Mouse (Mus musculus) heart, embryonic 11.5 days (tissue): ENCODE data around the gene Scd1. TPM values are rescaled to one million over a fixed set of nuclear protein-coding genes. Genes with fewer than 3 reads are reported as not detected.

Experiments
- ATAC-seq: fragments of 200-750 bp; cut with Nextera tagmentation; replicated peaks from 2 replicates; pipeline ENCODE4 v1.8.0; 2017; ENCODE audit warnings: moderate library complexity; ENCODE audit not compliant: insufficient number of reproducible peaks, low FRiP score, low TSS enrichment
- H3K27ac ChIP-seq: fragments of 300-500 bp; sonication (generic); 2 replicates; pipeline ENCODE4 v1.5.1; 2014; ENCODE audit warnings: mild to moderate bottlenecking, low read depth, low read length
- H3K27me3 ChIP-seq: fragments of 300-500 bp; sonication (generic); 2 replicates; pipeline ENCODE4 v1.6.1; 2014; ENCODE audit warnings: mild to moderate bottlenecking, low read length, mixed read lengths; ENCODE audit not compliant: control insufficient read depth, insufficient read depth
- H3K36me3 ChIP-seq: fragments of 300-500 bp; sonication (generic); 2 replicates; pipeline ENCODE4 v1.6.1; 2014; ENCODE audit warnings: mild to moderate bottlenecking, low read length, moderate library complexity, mixed read lengths; ENCODE audit not compliant: control insufficient read depth, insufficient read depth
- H3K4me1 ChIP-seq: fragments of 300-500 bp; sonication (generic); 2 replicates; pipeline ENCODE4 v1.6.1; 2014; ENCODE audit warnings: low read length; ENCODE audit not compliant: control insufficient read depth, insufficient read depth
- H3K4me2 ChIP-seq: fragments of 300-500 bp; sonication (generic); 2 replicates; pipeline ENCODE4 v1.6.1; 2014; ENCODE audit warnings: mild to moderate bottlenecking, moderate library complexity
- H3K4me3 ChIP-seq: fragments of 300-500 bp; sonication (generic); 2 replicates; pipeline ENCODE4 v1.5.1; 2014; ENCODE audit warnings: low read depth, low read length
- H3K9ac ChIP-seq: fragments of 300-500 bp; sonication (generic); 2 replicates; pipeline ENCODE4 v1.6.1; 2014; ENCODE audit warnings: mild to moderate bottlenecking, low read depth, low read length, moderate library complexity
- H3K9me3 ChIP-seq: fragments of 300-500 bp; sonication (generic); replicated peaks from 2 replicates; pipeline ENCODE4 v1.6.1; 2016; ENCODE audit warnings: low read length; ENCODE audit not compliant: control insufficient read depth
- WGBS: fragments of 180-500 bp; shearing (Covaris S2); extraction: QIAGEN DNeasy Blood & Tissue Kit; methylation state at CpG from one replicate; pipeline ENCODE4 v1.1.7; 2014; ENCODE audit not compliant: insufficient replicate concordance; 5-methylcytosine and 5-hydroxymethylcytosine counted together
- polyA plus RNA-seq: library from polyadenylated mRNA; unstranded; fragments of >200 nt; fragmentation: Nextera tagmentation; extraction: Ambion mirVana; gene quantifications from 2 replicates; pipeline ENCODE4 v1.2.1, GENCODE M21; 2014

Gene Scd1
- polyA plus RNA-seq, 1 experiment from 2014 or later = 2.1 TPM

- no peaks in the 10 kb centered on the region for H3K4me1 ChIP-seq
- no peaks in the 10 kb centered on the region for H3K36me3 ChIP-seq
- no peak overlapping the region for H3K27ac ChIP-seq
- no peaks in the 10 kb centered on the region for H3K9me3 ChIP-seq
- no peak for ATAC-seq
- H3K4me2 ChIP-seq = no peak overlapping the region
- H3K4me3 ChIP-seq = no peak overlapping the region
- no peaks in the 10 kb centered on the region for H3K27me3 ChIP-seq
- H3K9ac ChIP-seq = no peak overlapping the region
- 62% methylated on average over 5 of the region's 5 CpGs for WGBS
Measured at GRCm38 (mm10) chr19:44393962-44394422, 13.7 kb downstream of the Scd1 start.

- Histone ChIP-seq H3K4me3 (no peak overlapping the region), H3K9ac (no peak overlapping the region), H3K36me3 (no peaks in the 10 kb centered on the region), H3K27me3 (no peaks in the 10 kb centered on the region), H3K4me2 (no peak overlapping the region), H3K27ac (no peak overlapping the region), H3K4me1 (peaks cover 6% of the 10 kb centered on the region), H3K9me3 (no peaks in the 10 kb centered on the region)
- ATAC-seq = no peak
- WGBS = 81% methylated on average over 5 of the region's 5 CpGs
Measured at GRCm38 (mm10) chr19:44392339-44393009, 15.2 kb downstream of the Scd1 start.

GRCm38 (mm10) chr19:44391856-44392255 is 15.8 kb downstream of the Scd1 start:
- no peaks in the 10 kb centered on the region for H3K36me3 ChIP-seq
- 92% methylated on average over 4 of the region's 4 CpGs for WGBS
- no peak overlapping the region for H3K4me3 ChIP-seq
- H3K4me2 ChIP-seq = no peak overlapping the region
- no peaks in the 10 kb centered on the region for H3K27me3 ChIP-seq
- no peak for ATAC-seq
- H3K9me3 ChIP-seq = no peaks in the 10 kb centered on the region
- no peak overlapping the region for H3K9ac ChIP-seq
- H3K27ac ChIP-seq = no peak overlapping the region
- peaks cover 9% of the 10 kb centered on the region for H3K4me1 ChIP-seq

- no peak overlapping the region for H3K4me3 ChIP-seq
- no peaks in the 10 kb centered on the region for H3K9me3 ChIP-seq
- no peak overlapping the region for H3K27ac ChIP-seq
- no peaks in the 10 kb centered on the region for H3K36me3 ChIP-seq
- H3K4me1 ChIP-seq = peaks cover 9% of the 10 kb centered on the region
- WGBS = 40% methylated on average over 1 of the region's 1 CpGs
- no peak for ATAC-seq
- H3K4me2 ChIP-seq = no peak overlapping the region
- H3K27me3 ChIP-seq = no peaks in the 10 kb centered on the region
- no peak overlapping the region for H3K9ac ChIP-seq
Measured at GRCm38 (mm10) chr19:44389507-44389906, 18.2 kb downstream of the Scd1 start.

- H3K4me1 ChIP-seq = peaks cover 9% of the 10 kb centered on the region
- peak overlapping the region; percentile 50 for H3K4me3 ChIP-seq
- ATAC-seq = peak; percentile 98
- H3K9ac ChIP-seq = peak overlapping the region; percentile 73
- H3K27me3 ChIP-seq = no peaks in the 10 kb centered on the region
- WGBS = 5% methylated on average over 41 of the region's 41 CpGs
- no peaks in the 10 kb centered on the region for H3K36me3 ChIP-seq
- peak overlapping the region; percentile 86 for H3K4me2 ChIP-seq
- peak overlapping the region; percentile 89 for H3K27ac ChIP-seq
- H3K9me3 ChIP-seq = no peaks in the 10 kb centered on the region
Measured at GRCm38 (mm10) chr19:44388475-44389428, 18.9 kb downstream of the Scd1 start.

- Histone ChIP-seq H3K4me3 (peak overlapping the region; percentile 50), H3K27me3 (no peaks in the 10 kb centered on the region), H3K36me3 (no peaks in the 10 kb centered on the region), H3K9me3 (no peaks in the 10 kb centered on the region), H3K4me1 (peaks cover 9% of the 10 kb centered on the region), H3K9ac (peak overlapping the region; percentile 73), H3K27ac (peak overlapping the region; percentile 89), H3K4me2 (peak overlapping the region; percentile 86)
- WGBS = 17% methylated on average over 19 of the region's 19 CpGs
- ATAC-seq = peak; percentile 64; the same call in 1 of the 2 replicates
Measured at GRCm38 (mm10) chr19:44387746-44388474, 19.8 kb downstream of the Scd1 start.

- ATAC-seq = no peak
- Histone ChIP-seq H3K27ac (no peak overlapping the region), H3K36me3 (no peaks in the 10 kb centered on the region), H3K4me3 (no peak overlapping the region), H3K4me2 (no peak overlapping the region), H3K9me3 (no peaks in the 10 kb centered on the region), H3K9ac (no peak overlapping the region), H3K27me3 (no peaks in the 10 kb centered on the region), H3K4me1 (peaks cover 9% of the 10 kb centered on the region)
- WGBS = 87% methylated on average over 4 of the region's 4 CpGs
Measured at GRCm38 (mm10) chr19:44387089-44387671, 20.5 kb downstream of the Scd1 start.

GRCm38 (mm10) chr19:44385887-44386498 is 21.7 kb downstream of the Scd1 start:
- H3K27ac ChIP-seq = no peak overlapping the region
- 53% methylated on average over 6 of the region's 6 CpGs for WGBS
- no peak for ATAC-seq

More at GRCm38 (mm10) chr19:44385887-44386498, 21.7 kb downstream of the Scd1 start:
- Histone ChIP-seq H3K4me2 (no peak overlapping the region), H3K4me3 (no peak overlapping the region), H3K9ac (no peak overlapping the region), H3K27me3 (no peaks in the 10 kb centered on the region), H3K9me3 (no peaks in the 10 kb centered on the region), H3K36me3 (no peaks in the 10 kb centered on the region), H3K4me1 (peaks cover 9% of the 10 kb centered on the region)
